Mouse (Mus musculus): ENCODE measurements at regions not wholly inside any gene's neighbourhood (a gene's known extent, or its start where the extent isn't known, plus 50 kb on each side); places are given as distances from the start of the nearest gene placed in this dataset.
"Not testable (repeated sequence)": the region's sequence is repeated elsewhere in the genome, so short reads cannot be mapped to it uniquely, and the experiment has no call there.

GRCm38 (mm10) chr16:50533881-50534280 is 57.1 kb downstream of the Ccdc54 start:
- TF ChIP-seq CTCF (IDR thresholded peaks at IDR 0.05; ENCODE audit: borderline replicate concordance, control insufficient read depth, extremely low read depth, insufficient read depth, low read length, poor library complexity): no peak
- TF ChIP-seq POLR2A (IDR thresholded peaks at IDR 0.05; ENCODE audit: control insufficient read depth, extremely low read depth, insufficient read depth, low read length, poor library complexity): no peak
- DNase-seq: no peak
- Histone ChIP-seq H3K4me1 (replicated peaks; ENCODE audit: control insufficient read depth, insufficient read depth, low read length) (peaks cover 10% of the 10 kb centered on the region), H3K27ac (ENCODE audit: control insufficient read depth, insufficient read depth, low read length) (no peak overlapping the region), H3K4me3 (ENCODE audit: control insufficient read depth, insufficient read depth, low read length) (no peak overlapping the region), H3K27me3 (ENCODE audit: control insufficient read depth, insufficient read depth, low read length) (no peaks in the 10 kb centered on the region), H3K36me3 (ENCODE audit: control insufficient read depth, insufficient read depth, low read length) (no peaks in the 10 kb centered on the region)
- 30% methylated on average over 3 of the region's 3 CpGs for WGBS

GRCm38 (mm10) chr16:50529511-50530416 is 61.2 kb downstream of the Ccdc54 start:
- Histone ChIP-seq H3K36me3 (ENCODE audit: control insufficient read depth, insufficient read depth, low read length) (no peaks in the 10 kb centered on the region), H3K4me3 (ENCODE audit: control insufficient read depth, insufficient read depth, low read length) (peak overlapping the region; percentile 70), H3K27me3 (ENCODE audit: control insufficient read depth, insufficient read depth, low read length) (no peaks in the 10 kb centered on the region), H3K4me1 (replicated peaks; ENCODE audit: control insufficient read depth, insufficient read depth, low read length) (peaks cover 10% of the 10 kb centered on the region), H3K27ac (ENCODE audit: control insufficient read depth, insufficient read depth, low read length) (no peak overlapping the region)
- WGBS: 1% methylated on average over 46 of the region's 46 CpGs
- peak; percentile 73 for DNase-seq
- TF ChIP-seq CTCF (IDR thresholded peaks at IDR 0.05; ENCODE audit: borderline replicate concordance, control insufficient read depth, extremely low read depth, insufficient read depth, low read length, poor library complexity): peak; percentile 91
- no peak; the same call in 1 of the 2 replicates for TF ChIP-seq POLR2A (IDR thresholded peaks at IDR 0.05; ENCODE audit: control insufficient read depth, extremely low read depth, insufficient read depth, low read length, poor library complexity)

- WGBS: under 1% methylated on average over 81 of the region's 81 CpGs
- 0 out of 2 replicates have a peak, but pooled peaks have one; percentile 3 for TF ChIP-seq CTCF (IDR thresholded peaks at IDR 0.05; ENCODE audit: borderline replicate concordance, control insufficient read depth, extremely low read depth, insufficient read depth, low read length, poor library complexity)
- 0 out of 2 replicates have a peak, but pooled peaks have one; percentile 28 for TF ChIP-seq POLR2A (IDR thresholded peaks at IDR 0.05; ENCODE audit: control insufficient read depth, extremely low read depth, insufficient read depth, low read length, poor library complexity)
- H3K27me3 ChIP-seq (ENCODE audit: control insufficient read depth, insufficient read depth, low read length): no peaks in the 10 kb centered on the region
- no peak overlapping the region for H3K27ac ChIP-seq (ENCODE audit: control insufficient read depth, insufficient read depth, low read length)
- H3K4me1 ChIP-seq (replicated peaks; ENCODE audit: control insufficient read depth, insufficient read depth, low read length): peaks cover 10% of the 10 kb centered on the region
- H3K36me3 ChIP-seq (ENCODE audit: control insufficient read depth, insufficient read depth, low read length): no peaks in the 10 kb centered on the region
- DNase-seq: peak; percentile 61
- H3K4me3 ChIP-seq (ENCODE audit: control insufficient read depth, insufficient read depth, low read length): peak overlapping the region; percentile 70
Measured at GRCm38 (mm10) chr16:50528677-50529510, 62.1 kb downstream of the Ccdc54 start.

- no peak for TF ChIP-seq POLR2A (IDR thresholded peaks at IDR 0.05; ENCODE audit: control insufficient read depth, extremely low read depth, insufficient read depth, low read length, poor library complexity)
- no peak for TF ChIP-seq CTCF (IDR thresholded peaks at IDR 0.05; ENCODE audit: borderline replicate concordance, control insufficient read depth, extremely low read depth, insufficient read depth, low read length, poor library complexity)
- Histone ChIP-seq H3K4me1 (replicated peaks; ENCODE audit: control insufficient read depth, insufficient read depth, low read length) (peaks cover 8% of the 10 kb centered on the region), H3K36me3 (ENCODE audit: control insufficient read depth, insufficient read depth, low read length) (no peaks in the 10 kb centered on the region), H3K27ac (ENCODE audit: control insufficient read depth, insufficient read depth, low read length) (no peak overlapping the region), H3K4me3 (ENCODE audit: control insufficient read depth, insufficient read depth, low read length) (peak overlapping the region; percentile 70), H3K27me3 (ENCODE audit: control insufficient read depth, insufficient read depth, low read length) (no peaks in the 10 kb centered on the region)
- no peak for DNase-seq
- WGBS: 2% methylated on average over 9 of the region's 9 CpGs
Measured at GRCm38 (mm10) chr16:50528355-50528676, 62.6 kb downstream of the Ccdc54 start.

- WGBS: 86% methylated on average over 5 of the region's 5 CpGs
- not testable (repeated sequence) for H3K27ac ChIP-seq (ENCODE audit: control insufficient read depth, insufficient read depth, low read length); DNase-seq; H3K27me3 ChIP-seq (ENCODE audit: control insufficient read depth, insufficient read depth, low read length); H3K36me3 ChIP-seq (ENCODE audit: control insufficient read depth, insufficient read depth, low read length); H3K4me3 ChIP-seq (ENCODE audit: control insufficient read depth, insufficient read depth, low read length); H3K4me1 ChIP-seq (replicated peaks; ENCODE audit: control insufficient read depth, insufficient read depth, low read length)
Measured at GRCm38 (mm10) chr16:50526930-50527329, 64.0 kb downstream of the Ccdc54 start.

- no peak overlapping the region for H3K27ac ChIP-seq (ENCODE audit: control insufficient read depth, insufficient read depth, low read length)
- H3K4me3 ChIP-seq (ENCODE audit: control insufficient read depth, insufficient read depth, low read length): no peak overlapping the region
- WGBS: 96% methylated on average over 11 of the region's 11 CpGs
- no peaks in the 10 kb centered on the region for H3K27me3 ChIP-seq (ENCODE audit: control insufficient read depth, insufficient read depth, low read length)
- TF ChIP-seq POLR2A (IDR thresholded peaks at IDR 0.05; ENCODE audit: control insufficient read depth, extremely low read depth, insufficient read depth, low read length, poor library complexity): no peak
- H3K4me1 ChIP-seq (replicated peaks; ENCODE audit: control insufficient read depth, insufficient read depth, low read length): peaks cover 8% of the 10 kb centered on the region
- no peak for DNase-seq
- H3K36me3 ChIP-seq (ENCODE audit: control insufficient read depth, insufficient read depth, low read length): no peaks in the 10 kb centered on the region
Measured at GRCm38 (mm10) chr16:50525934-50526366, 65.0 kb downstream of the Ccdc54 start.

Data from thymus, adult 2 months (tissue).